Mouse (Mus musculus): Measurements from ENCODE around the gene Arsa.

Arsa gene

GRCm38 (mm10) chr15:89477091-89477491 is at the start of gene Arsa:
Gene Arsa (minus strand): TSS chr15:89477425.
- DNase-seq: peak; percentile 98

DNA sequence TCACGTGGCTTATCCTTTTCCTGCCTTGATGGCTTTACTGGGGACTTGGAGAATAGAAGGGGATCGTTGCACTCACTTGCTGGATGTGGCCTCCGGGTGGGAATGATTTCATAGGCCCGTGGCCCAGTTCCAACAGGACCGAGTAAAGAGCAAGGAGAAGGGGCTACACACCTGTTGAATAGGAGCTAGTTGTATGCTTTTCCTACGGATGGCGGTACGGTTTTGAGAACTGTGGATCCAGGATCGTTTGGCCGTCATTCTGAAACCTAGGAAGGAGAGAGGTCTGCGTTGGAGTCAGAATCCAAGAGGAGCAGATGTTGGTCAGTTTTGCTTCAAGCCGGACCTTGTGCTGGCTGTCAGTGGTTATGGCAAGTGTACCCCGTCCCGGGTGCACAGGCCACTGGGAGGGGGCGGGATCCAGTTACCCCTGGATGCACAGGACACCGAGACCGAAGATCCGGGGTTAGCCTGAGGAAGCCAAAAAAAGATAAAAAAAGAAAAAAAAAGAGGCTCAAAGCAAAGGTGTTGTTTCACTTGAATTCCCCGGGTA is 49.6 kb upstream of the Arsa start:
- peak; percentile 89 for DNase-seq

- peak; percentile 85 for DNase-seq
These were observed 48.7 kb upstream of the Arsa start for GRCm38 (mm10) chr15:89525896-89526295.

- DNase-seq: peak; percentile 83
These were observed 48.2 kb upstream of the Arsa start for GRCm38 (mm10) chr15:89525464-89525863.

DNA sequence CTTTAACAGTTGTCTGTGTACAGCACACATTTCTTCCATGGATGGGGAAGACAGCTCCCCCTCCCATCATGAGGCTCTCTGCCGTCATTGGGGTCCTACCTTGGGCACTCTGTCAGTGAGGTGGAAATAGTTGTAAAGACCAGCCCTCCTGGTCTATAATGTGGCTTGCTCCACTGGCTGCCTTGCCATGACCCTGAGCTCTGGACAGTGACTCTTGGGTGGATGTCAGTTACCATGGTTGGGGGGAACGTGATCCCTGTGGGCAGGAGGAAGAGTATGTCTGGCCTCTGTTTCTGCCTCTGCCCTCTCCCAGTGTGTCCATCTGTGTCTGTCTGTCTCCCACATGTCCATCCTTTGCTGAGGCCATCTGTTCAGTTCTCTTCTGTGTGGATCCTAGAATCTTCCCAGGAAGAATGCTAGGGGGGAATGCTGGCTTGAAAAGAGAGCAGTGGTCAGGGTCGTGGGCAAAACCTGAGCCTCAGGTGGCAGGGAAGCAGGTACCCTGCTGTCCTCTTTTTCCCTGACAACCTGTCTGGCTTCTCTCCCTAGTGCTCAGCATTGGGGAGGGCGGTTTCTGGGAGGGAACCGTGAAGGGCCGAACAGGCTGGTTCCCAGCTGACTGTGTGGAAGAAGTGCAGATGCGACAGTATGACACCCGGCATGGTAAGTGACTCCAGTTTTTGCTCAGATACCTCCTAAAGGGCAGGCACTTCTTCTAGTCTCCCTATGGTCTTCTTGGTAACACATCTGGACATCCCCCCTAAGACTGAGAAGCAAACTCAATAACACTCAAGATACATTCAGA is 47.6 kb upstream of the Arsa start:
- DNase-seq: peak; percentile 81

- DNase-seq: peak; percentile 91
These were observed 46.9 kb upstream of the Arsa start for GRCm38 (mm10) chr15:89524001-89524571.

DNA sequence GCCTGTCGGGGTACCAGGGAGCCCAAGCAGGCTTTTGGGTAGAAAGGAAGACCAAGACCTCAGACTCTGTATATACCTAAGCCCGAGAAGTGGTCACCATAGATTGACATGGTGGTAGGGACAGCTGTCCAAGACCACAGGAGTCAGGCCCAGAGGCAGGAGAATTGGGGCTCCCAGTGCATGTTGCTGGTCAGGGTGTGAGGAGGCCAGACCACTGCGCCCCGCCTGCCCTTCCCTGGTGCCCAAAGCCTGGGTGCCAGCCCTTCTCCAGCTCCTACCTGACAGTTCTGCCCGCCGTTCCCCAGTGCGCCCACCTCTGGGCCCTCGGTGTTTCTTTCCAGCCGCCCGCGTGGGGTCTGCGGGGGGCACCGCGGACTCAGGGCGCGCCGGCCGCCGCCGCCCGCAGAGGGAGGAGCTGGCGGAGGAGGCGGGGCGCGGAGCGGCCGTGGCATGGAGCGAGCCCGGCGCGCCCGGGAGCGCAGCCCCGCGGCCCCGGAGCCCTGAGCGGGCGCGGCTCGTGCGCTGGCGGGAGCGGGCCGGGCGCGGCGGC is 46.1 kb upstream of the Arsa start:
- peak; percentile 90 for DNase-seq

DNA sequence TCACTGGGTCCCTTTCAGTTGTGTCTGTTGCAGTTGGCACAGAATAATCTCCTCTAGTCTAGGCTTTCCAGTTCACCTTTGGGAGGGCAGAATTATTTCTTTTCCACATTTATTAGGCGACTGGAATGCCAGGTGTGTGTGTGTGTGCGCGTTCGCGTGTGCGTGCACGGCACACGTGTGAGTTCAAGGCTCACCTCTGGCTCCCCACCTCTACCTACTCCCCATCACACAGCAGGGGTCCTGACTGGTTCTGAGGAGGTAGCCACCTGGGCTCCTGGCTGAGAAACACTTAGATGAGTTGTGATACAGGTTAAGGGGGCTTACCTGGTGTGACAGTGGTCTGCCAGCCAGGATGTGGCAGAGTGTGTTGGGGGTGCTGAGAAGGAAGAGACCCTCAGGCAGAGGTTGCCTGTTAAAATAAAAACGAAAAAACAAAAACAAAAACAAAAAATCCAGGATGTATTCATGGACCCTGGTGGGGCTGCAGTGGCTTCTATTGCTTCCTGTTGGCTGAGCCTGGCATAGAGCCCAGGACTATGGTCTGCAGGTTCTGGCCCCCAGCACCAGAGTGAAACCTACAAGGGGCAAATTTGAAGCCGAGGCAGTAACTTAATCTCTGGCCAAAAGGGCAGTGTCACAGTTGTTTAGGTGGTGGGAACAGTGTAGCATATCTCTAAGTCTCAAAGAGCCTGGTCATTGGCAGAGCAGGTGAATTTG is 45.5 kb upstream of the Arsa start:
- peak; percentile 88 for DNase-seq

DNA sequence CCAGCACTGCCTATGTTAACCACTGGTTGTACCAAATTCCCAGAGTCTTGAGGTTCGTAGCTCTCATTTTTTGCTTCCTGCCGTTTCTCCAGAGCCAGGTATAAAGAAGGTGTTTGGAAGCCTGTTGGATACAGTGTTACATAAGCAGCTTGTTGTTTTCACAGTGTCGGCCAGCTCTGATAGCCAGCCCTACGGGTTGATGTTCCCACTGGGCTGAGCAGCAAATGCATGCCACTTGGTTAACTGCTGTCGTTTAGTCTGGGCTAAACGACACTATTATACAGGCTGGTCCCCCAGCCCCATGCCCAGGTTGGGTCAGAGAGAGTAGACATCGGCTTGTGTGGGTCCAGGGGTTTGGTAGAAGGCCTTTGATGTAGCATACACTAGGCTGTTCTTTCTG is 44.7 kb upstream of the Arsa start:
- DNase-seq: peak; percentile 87

DNA sequence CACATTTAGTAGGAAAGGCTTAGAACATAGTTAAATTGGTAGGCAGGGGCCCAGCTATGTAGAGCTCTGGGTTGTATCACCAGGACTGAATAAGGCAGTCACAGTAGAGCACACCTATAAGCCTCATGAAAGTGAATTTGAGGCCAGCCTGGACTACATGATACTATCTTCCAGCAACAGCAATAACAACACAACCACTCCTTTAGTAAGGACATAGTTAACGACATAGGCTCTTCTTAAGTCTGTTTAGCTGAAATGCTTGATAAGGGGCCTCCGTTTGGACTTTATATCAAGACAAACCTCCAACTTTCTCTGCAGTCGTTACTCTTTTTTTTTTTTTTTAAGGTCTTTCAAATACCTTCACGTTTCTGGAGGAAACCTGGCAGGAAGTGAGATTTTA is 35.5 kb upstream of the Arsa start:
- no peak for DNase-seq

DNA sequence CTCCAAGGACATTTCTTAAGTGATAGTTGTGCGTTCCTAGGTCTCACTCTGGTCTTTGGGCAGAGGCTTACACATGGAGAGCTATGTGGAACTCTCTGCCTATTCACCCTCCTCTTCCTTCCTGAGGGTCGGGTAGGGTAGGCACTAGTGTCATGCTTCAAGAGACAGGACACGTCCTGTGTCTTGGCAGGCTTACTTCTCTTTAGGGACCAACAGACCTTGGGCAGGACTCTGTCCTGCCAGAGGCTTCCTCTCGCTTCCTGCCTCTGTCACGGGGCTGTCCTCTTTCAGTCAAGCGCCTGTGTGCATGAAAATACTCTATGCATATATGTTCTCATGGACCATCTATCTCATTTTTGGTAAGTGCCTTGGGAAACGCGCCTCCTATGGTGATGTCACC is 30.5 kb upstream of the Arsa start:
- peak; percentile 90 for DNase-seq

GRCm38 (mm10) chr15:89504838-89505237 is 27.6 kb upstream of the Arsa start:
- DNase-seq: peak; percentile 83

- peak; percentile 92 for DNase-seq
These were observed 24.1 kb upstream of the Arsa start for GRCm38 (mm10) chr15:89501321-89501720.

DNA sequence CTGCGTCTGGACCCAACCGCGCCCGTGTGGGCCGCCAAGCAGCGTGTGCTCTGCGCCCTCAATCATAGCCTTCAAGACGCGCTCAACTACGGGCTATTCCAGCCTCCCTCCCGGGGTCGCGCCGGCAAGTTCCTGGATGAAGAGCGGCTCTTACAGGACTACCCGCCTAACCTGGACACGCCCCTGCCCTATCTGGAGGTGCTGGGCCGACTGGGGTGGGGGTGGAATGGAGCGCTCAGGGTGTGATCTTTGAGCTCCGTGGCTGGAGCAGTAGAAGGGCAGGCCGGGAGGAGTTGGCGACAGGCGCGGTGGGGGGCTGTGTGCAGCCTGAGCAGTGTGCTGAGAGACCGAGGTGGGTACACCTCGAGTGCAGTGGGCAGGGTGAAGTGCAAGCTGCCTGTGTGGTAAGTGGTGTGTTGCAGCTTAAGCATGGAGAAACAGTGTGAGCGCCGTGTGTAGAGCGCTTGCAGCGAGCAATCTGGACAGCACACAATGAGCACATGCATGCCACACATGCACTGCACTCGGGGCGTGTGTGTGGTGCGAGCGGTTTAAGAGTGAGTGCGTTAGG is 23.1 kb upstream of the Arsa start:
- DNase-seq: peak; percentile 93

DNA sequence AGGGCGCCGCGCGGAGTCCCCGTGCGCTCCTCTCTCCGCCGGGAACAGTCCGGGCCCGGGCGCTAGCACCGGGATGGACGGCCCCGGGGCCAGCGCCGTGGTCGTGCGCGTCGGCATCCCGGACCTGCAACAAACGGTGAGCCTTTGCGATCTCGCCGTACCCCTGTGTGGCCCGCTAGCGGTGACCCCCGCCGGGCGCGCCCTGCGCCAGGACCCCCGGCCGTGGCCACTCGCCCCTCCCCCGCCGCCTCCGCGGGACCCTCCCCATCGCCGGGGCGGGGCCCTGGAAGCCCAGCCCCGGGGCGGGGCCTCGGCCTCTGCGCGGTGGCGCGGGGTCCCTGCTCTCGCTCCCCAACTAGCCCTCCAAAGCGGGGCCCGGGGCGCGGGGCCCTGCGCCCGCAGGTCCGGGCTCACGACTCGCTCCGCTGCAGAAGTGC is 22.6 kb upstream of the Arsa start:
- DNase-seq: peak; percentile 97

DNA sequence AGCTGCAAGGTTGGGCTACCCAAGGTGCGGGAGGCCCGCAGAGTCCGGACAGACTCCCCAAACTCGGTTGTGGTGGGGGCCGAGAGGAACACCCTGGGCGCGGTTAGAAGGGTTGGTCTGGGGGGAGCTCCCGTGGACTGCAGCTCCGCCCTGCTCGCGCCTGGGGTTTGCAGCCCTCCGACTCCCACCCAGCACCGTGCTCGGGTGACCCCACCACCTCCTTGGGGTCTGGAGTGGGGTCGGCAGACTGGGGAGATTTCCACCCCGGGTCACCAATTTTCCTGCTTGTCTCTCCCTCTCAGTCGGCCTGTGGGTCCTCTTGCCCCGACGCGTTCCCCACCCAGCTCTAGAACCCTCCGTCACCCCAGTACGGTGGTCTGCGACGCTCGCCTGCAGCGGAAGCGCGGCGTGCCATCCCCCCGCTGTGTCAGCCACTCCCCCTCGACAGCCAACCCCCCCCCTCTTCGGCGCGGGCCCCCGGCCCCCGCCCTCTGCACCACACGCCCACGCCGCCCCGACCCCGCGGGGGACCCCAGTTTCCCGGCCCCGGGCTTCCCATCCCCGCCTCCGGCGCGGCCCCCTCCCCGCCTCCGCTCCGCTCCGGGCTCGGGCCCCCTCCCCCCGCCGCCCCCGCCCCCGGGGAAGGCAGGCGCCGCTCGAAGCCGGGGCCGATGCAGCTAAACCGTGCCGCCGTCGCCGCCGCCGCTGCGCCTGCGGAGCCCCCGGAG is 21.9 kb upstream of the Arsa start, which contains the start of gene Shank3:
Shank3 (plus strand) TSS at position 663 of the 728 bp plus-strand sequence.
- DNase-seq: peak; percentile 94

DNA sequence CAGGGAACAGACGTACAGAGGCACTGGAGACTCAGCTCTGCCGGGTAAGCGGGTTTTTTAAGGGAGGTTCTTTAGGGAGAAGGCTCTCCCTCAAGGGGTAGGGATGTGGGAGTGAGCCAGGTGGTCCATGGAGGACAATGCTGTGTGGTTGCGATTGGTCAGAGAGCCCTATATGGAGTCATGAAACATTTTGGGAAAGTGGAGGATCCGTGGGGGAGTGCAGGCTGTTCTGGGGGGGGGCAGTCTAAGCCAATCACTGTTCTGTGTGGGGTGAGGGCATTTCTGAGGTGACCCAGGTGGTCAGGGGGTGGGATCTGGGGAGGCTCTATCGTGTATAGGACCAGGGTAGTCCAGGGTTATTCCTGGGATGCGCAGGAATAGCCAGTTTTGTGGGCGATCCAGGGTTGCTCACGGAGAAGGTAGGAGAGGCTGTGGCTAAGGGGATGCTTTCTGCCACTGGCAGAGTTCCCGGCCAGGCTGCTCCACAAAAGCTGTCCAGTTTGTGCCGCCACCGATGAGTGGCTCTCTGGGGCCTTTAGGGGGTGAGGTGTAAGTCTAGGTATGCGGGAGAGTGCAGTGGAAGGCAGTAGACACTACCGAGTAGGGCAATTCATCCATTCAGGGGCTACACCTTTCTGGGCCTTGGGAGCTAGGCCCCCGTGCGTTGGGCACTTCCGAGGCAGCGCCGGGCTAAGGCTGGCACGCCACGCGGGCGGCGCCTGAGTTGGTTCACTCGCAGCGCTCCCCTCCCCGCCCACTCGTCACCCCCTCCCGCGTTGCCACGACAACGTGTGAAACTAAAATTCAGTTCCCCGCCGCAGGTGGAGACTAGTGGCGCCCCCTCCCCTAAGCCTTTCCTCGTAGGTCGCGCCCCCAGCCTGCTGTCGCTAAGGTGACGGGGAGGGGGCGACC is 21.1 kb upstream of the Arsa start:
- peak; percentile 97 for DNase-seq

- DNase-seq: peak; percentile 100
These were observed 20.3 kb upstream of the Arsa start for GRCm38 (mm10) chr15:89497391-89498048.

DNA sequence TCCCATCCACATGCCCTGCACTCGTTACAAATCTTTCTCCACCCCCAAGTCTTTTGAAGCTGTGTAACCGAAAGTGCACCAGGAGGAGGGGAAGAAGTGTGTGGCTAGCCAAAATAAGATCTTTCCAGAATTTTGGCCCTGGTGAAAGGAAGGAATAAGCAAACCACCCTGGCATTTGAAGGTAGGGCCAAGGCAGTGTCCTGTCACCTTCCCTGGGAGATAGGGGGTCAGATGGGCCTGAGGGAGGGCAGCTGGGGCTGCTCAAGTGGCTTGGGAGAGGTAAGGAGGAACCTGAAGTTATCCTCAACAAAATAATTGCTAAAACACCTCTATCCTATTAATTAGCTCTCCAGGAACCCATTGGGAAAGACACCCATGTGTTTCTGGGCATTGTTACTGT is 19.6 kb upstream of the Arsa start:
- DNase-seq: peak; percentile 92

DNA sequence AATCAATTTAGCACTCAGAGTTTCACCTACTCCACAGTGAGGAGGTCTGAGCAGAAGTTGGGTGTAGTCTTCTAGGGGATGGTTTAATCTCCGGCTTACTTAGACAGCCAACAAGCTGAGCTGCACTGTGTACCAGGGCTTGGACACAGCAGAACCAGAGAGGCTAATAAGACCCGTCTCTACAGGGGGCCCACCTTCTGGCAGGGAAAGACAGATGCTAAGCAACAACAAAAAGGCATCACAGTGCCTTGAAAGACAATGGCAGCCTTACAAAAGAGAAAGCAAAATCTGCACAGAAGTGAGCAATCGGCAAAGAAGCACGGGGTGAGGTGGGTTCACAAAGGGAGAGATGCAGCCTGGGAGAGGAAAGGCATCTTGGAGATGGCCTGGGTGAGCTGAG is 18.9 kb upstream of the Arsa start:
- DNase-seq: peak; percentile 87

Measured in heart, adult 11 months (tissue).